ENCODE assay signal across 8 mouse cellular contexts in genomic region chr7:59229183-59229911, GRCm38 (mm10). TPM values are rescaled to one million over a fixed set of nuclear protein-coding genes. Genes with fewer than 3 reads are reported as not detected.
A peak's percentile ranks its signal among the peaks of the same experiment; 100 is the strongest.
DNase-seq lines count a peak whose midpoint lies in the region; ATAC-seq and TF ChIP-seq lines count a peak whose summit lies in the region.

No protein-coding gene starts in this region.

- peak overlapping the region; percentile 88 for H3K9ac ChIP-seq in ES-Bruce4 (ENCODE audit: low read depth, poor library complexity, severe bottlenecking)
- peak overlapping the region; percentile 93 for H3K9ac ChIP-seq in forebrain, embryonic 11.5 days (ENCODE audit: low read length)
- peak overlapping the region; percentile 99 for H3K9ac ChIP-seq in heart, embryonic 16.5 days (ENCODE audit: low read length)
- H3K9ac ChIP-seq in lung, embryonic 16.5 days (ENCODE audit: low read length): peak overlapping the region; percentile 99

- 0% methylated on average over 47 of the region's 52 CpGs for WGBS in forebrain, embryonic 11.5 days
- WGBS in heart, embryonic 16.5 days: 1% methylated on average over 45 of the region's 52 CpGs
- under 1% methylated on average over 52 of the region's 52 CpGs for WGBS in lung, embryonic 16.5 days

- peak overlapping the region; percentile 84 for H3K4me3 ChIP-seq in ES-Bruce4 (ENCODE audit: low read depth, low read length)
- H3K4me3 ChIP-seq in bone marrow macrophage, adult 2 months (ENCODE audit: insufficient read depth, low read length): peak overlapping the region; percentile 98
- peak overlapping the region; percentile 94 for H3K4me3 ChIP-seq in forebrain, embryonic 11.5 days (ENCODE audit: low read depth, low read length)
- H3K4me3 ChIP-seq in heart, embryonic 16.5 days (ENCODE audit: low read length): peak overlapping the region; percentile 98
- peak overlapping the region; percentile 99 for H3K4me3 ChIP-seq in lung, embryonic 16.5 days (ENCODE audit: low read length)

- H3K4me2 ChIP-seq in forebrain, embryonic 11.5 days (ENCODE audit: low read depth, low read length, severe bottlenecking): peak overlapping the region; percentile 69
- H3K4me2 ChIP-seq in heart, embryonic 16.5 days (ENCODE audit: low read depth, low read length): peak overlapping the region; percentile 72
- peak overlapping the region; percentile 64 for H3K4me2 ChIP-seq in lung, embryonic 16.5 days (ENCODE audit: low read depth, low read length)

- peak; percentile 80 for DNase-seq in forebrain, embryonic 11.5 days (ENCODE audit: low spot score)
- DNase-seq in layer of hippocampus, adult 9-11 months: peak; percentile 55
- DNase-seq in right cerebral cortex, adult 18-20 months: peak; percentile 70
- DNase-seq in urinary bladder, postnatal 10 days (ENCODE audit: low spot score): peak; percentile 12

- H3K36me3 ChIP-seq in ES-Bruce4 (ENCODE audit: control insufficient read depth, insufficient read depth, low read length, poor library complexity, severe bottlenecking): no peaks in the 10 kb centered on the region
- H3K36me3 ChIP-seq in forebrain, embryonic 11.5 days (ENCODE audit: control insufficient read depth, insufficient read depth, low read length): no peaks in the 10 kb centered on the region
- no peaks in the 10 kb centered on the region for H3K36me3 ChIP-seq in heart, embryonic 16.5 days (ENCODE audit: control insufficient read depth, insufficient read depth)
- no peaks in the 10 kb centered on the region for H3K36me3 ChIP-seq in lung, embryonic 16.5 days (ENCODE audit: control insufficient read depth, insufficient read depth, low read length)

- TF ChIP-seq POLR2A in ES-Bruce4 (IDR thresholded peaks at IDR 0.05; ENCODE audit: insufficient read depth, low read length): no peak
- no peak for TF ChIP-seq POLR2A in bone marrow macrophage, adult 2 months (IDR thresholded peaks at IDR 0.05; ENCODE audit: borderline replicate concordance, low read depth, low read length)

- TF ChIP-seq EP300 in ES-Bruce4 (IDR thresholded peaks at IDR 0.05; ENCODE audit: insufficient read depth, low read depth, low read length): no peak

- H3K4me1 ChIP-seq in ES-Bruce4 (ENCODE audit: control insufficient read depth, insufficient read depth, low read length): no peaks in the 10 kb centered on the region
- peaks cover 3% of the 10 kb centered on the region; the same call in 1 of the 2 replicates for H3K4me1 ChIP-seq in bone marrow macrophage, adult 2 months (ENCODE audit: control insufficient read depth, insufficient read depth, low read length)
- no peaks in the 10 kb centered on the region; the same call in 1 of the 2 replicates for H3K4me1 ChIP-seq in forebrain, embryonic 11.5 days (replicated peaks; ENCODE audit: control insufficient read depth, insufficient read depth, low read length)
- H3K4me1 ChIP-seq in heart, embryonic 16.5 days (ENCODE audit: control insufficient read depth, insufficient read depth, low read length): peaks cover 11% of the 10 kb centered on the region
- peaks cover 12% of the 10 kb centered on the region for H3K4me1 ChIP-seq in lung, embryonic 16.5 days (replicated peaks; ENCODE audit: control insufficient read depth, insufficient read depth, low read length)

- H3K27me3 ChIP-seq in ES-Bruce4 (ENCODE audit: control insufficient read depth, insufficient read depth, low read length, poor library complexity, severe bottlenecking): no peaks in the 10 kb centered on the region
- no peaks in the 10 kb centered on the region for H3K27me3 ChIP-seq in forebrain, embryonic 11.5 days (ENCODE audit: control insufficient read depth, insufficient read depth, low read length)
- H3K27me3 ChIP-seq in heart, embryonic 16.5 days (ENCODE audit: control insufficient read depth, insufficient read depth, low read length): no peaks in the 10 kb centered on the region
- no peaks in the 10 kb centered on the region for H3K27me3 ChIP-seq in lung, embryonic 16.5 days (ENCODE audit: control insufficient read depth, insufficient read depth, low read depth, low read length)

- H3K27ac ChIP-seq in ES-Bruce4 (ENCODE audit: insufficient read depth, low read length): peak overlapping the region; percentile 60
- H3K27ac ChIP-seq in bone marrow macrophage, adult 2 months (ENCODE audit: insufficient read depth, low read depth, low read length): peak overlapping the region; percentile 91
- peak overlapping the region; percentile 92 for H3K27ac ChIP-seq in forebrain, embryonic 11.5 days (ENCODE audit: low read depth, low read length)
- H3K27ac ChIP-seq in heart, embryonic 16.5 days (ENCODE audit: low read length): peak overlapping the region; percentile 99
- H3K27ac ChIP-seq in lung, embryonic 16.5 days (ENCODE audit: low read length): peak overlapping the region; percentile 99

- TF ChIP-seq CTCF in ES-Bruce4 (IDR thresholded peaks at IDR 0.05; ENCODE audit: low read depth, low read length): no peak
- no peak for TF ChIP-seq CTCF in bone marrow macrophage, adult 2 months (IDR thresholded peaks at IDR 0.05; ENCODE audit: low read depth, low read length)

- peak; percentile 66 for ATAC-seq in forebrain, embryonic 11.5 days (replicated peaks; ENCODE audit: low FRiP score)
- ATAC-seq in heart, embryonic 16.5 days (replicated peaks; ENCODE audit: extremely low read depth, insufficient read depth, low FRiP score): peak; percentile 50
- peak; percentile 66 for ATAC-seq in lung, embryonic 16.5 days (ENCODE audit: low read depth)

- no peaks in the 10 kb centered on the region for H3K9me3 ChIP-seq in ES-Bruce4 (replicated peaks; ENCODE audit: control insufficient read depth, insufficient read depth, low read length, poor library complexity, severe bottlenecking)
- no peaks in the 10 kb centered on the region for H3K9me3 ChIP-seq in forebrain, embryonic 11.5 days (ENCODE audit: control insufficient read depth, low read length)
- H3K9me3 ChIP-seq in heart, embryonic 16.5 days (replicated peaks; ENCODE audit: control insufficient read depth, low read length): no peaks in the 10 kb centered on the region
- no peaks in the 10 kb centered on the region for H3K9me3 ChIP-seq in lung, embryonic 16.5 days (ENCODE audit: control insufficient read depth, low read length)

RNA-seq across cellular contexts. Expression of gene Ube3a, which starts 0.8 kb away (rescaled TPM):
- 97.6 and 114 TPM in 2 replicates for polyA plus RNA-seq in ES-Bruce4 (2011; ENCODE audit: insufficient read depth, insufficient read length, low read depth, missing spikeins)
- 42.1 and 43.2 TPM in 2 replicates for polyA plus RNA-seq in bone marrow macrophage, adult 2 months (2012; ENCODE audit: insufficient read depth, insufficient read length, missing spikeins)
- polyA plus RNA-seq in forebrain, embryonic 11.5 days (2014; fragmentation: Nextera tagmentation; extraction: Ambion mirVana): 148 and 159 TPM in 2 replicates
- polyA plus RNA-seq in heart, embryonic 16.5 days (2015; fragmentation: Nextera tagmentation; extraction: Ambion mirVana): 108 TPM in 2 replicates
- polyA plus RNA-seq in lung, embryonic 16.5 days (2015; fragmentation: Nextera tagmentation; extraction: Ambion mirVana): 95.2 and 108 TPM in 2 replicates

Comparison
In these comparisons a context has a peak if more than half of its experiments do, and no peak if none do; other contexts are left out.
1. Peak in every context shown above with its lines: DNase-seq, ATAC-seq, H3K4me3 ChIP-seq and H3K27ac ChIP-seq.
2. DNase-seq: peak in every context shown above with its lines; median percentile 80 in forebrain, embryonic 11.5 days; 70 in right cerebral cortex, adult 18-20 months; 55 in layer of hippocampus, adult 9-11 months; 12 in urinary bladder, postnatal 10 days.